Mouse (Mus musculus) C2C12 (cell line): ENCODE results near the gene Engase.

ENCODE experiments used
- CTCF ChIP-seq: IDR thresholded peaks from one replicate; pipeline ENCODE4 v1.5.1; 2011; ENCODE audit not compliant: control insufficient read depth, insufficient read depth, insufficient read length
- MAX ChIP-seq: IDR thresholded peaks from one replicate; pipeline ENCODE4 v1.6.1; 2011; ENCODE audit warnings: mild to moderate bottlenecking, control low read depth
- MYOD1 ChIP-seq: IDR thresholded peaks from one replicate; pipeline ENCODE4 v1.6.1; 2011; ENCODE audit warnings: low read depth; ENCODE audit not compliant: control insufficient read depth, insufficient read length

DNA sequence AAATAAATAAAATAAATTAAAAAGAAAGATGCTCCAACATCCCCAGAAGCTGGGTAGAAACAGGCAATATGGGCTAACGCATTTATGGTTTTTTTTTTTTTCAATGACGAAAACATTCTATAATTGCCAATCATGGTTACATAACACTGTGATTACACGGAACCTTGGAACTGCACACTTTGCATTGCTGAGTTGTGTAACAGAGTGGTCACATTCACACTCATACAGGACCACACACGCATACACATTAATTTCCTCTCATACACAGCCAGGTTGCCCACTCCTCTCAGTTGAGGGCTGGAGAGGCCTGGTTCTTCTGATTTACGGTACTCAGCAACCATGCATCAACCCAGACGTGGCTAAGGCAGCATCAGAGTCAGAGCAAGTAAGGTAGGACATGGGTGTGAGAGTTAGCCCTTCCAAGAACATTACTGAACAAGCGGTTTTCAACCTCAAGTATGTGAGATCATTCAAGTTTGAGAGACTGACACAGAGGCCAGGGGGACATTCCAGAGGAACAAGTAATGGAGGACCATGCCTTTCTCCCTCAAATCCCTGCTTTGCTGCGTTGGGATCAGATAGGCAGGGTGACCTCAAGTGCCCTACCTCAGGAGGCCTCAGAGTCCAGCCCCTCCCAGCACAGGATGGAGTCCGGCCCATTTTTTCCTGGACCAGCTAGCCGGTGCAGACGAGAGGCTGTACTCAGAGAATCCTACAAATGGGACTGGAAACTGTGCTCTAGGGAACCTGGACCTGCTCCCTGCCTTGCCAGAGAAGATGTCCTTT is 22.6 kb upstream of the Engase start:
- TF ChIP-seq CTCF (no peak), MYOD1 (no peak), MAX (no peak)
